Mouse (Mus musculus): ENCODE data around the gene Fibcd1.
A peak's percentile ranks its signal among the peaks of the same experiment; 100 is the strongest.

Fibcd1 gene

GRCm38 (mm10) chr2:31857180-31857579 lies 11.4 kb upstream of the Fibcd1 start:
- DNase-seq (ENCODE audit: low spot score) = no peak

GRCm38 (mm10) chr2:31855991-31856390 lies 10.2 kb upstream of the Fibcd1 start:
- no peak for DNase-seq (ENCODE audit: low spot score)

GRCm38 (mm10) chr2:31850141-31850540 lies 4.3 kb upstream of the Fibcd1 start:
- no peak for DNase-seq (ENCODE audit: low spot score)

GRCm38 (mm10) chr2:31847908-31848307 lies 2.1 kb upstream of the Fibcd1 start:
- DNase-seq (ENCODE audit: low spot score) = no peak

- no peak for DNase-seq (ENCODE audit: low spot score)
Observed at GRCm38 (mm10) chr2:31846692-31847660, 1.2 kb upstream of the Fibcd1 start.

GRCm38 (mm10) chr2:31845512-31845895 lies 301 bp downstream of the Fibcd1 start:
- DNase-seq (ENCODE audit: low spot score) = no peak

- no peak for DNase-seq (ENCODE audit: low spot score)
Observed at GRCm38 (mm10) chr2:31844729-31845136, 1.1 kb downstream of the Fibcd1 start.

- DNase-seq (ENCODE audit: low spot score) = no peak
Observed at GRCm38 (mm10) chr2:31838868-31839267, 6.9 kb downstream of the Fibcd1 start.

- DNase-seq (ENCODE audit: low spot score) = no peak
Observed at GRCm38 (mm10) chr2:31836985-31837384, 8.8 kb downstream of the Fibcd1 start.

GRCm38 (mm10) chr2:31836091-31836490 lies 9.7 kb downstream of the Fibcd1 start:
- no peak for DNase-seq (ENCODE audit: low spot score)

- no peak for DNase-seq (ENCODE audit: low spot score)
Observed at GRCm38 (mm10) chr2:31828311-31828825, 17.4 kb downstream of the Fibcd1 start.

- DNase-seq (ENCODE audit: low spot score) = no peak
Observed at GRCm38 (mm10) chr2:31827877-31828276, 17.9 kb downstream of the Fibcd1 start.

- DNase-seq (ENCODE audit: low spot score) = no peak
Observed at GRCm38 (mm10) chr2:31826094-31827085, 19.4 kb downstream of the Fibcd1 start.

GRCm38 (mm10) chr2:31825469-31825911 lies 20.3 kb downstream of the Fibcd1 start:
- DNase-seq (ENCODE audit: low spot score) = no peak

GRCm38 (mm10) chr2:31823933-31824730 lies 21.7 kb downstream of the Fibcd1 start:
- no peak for DNase-seq (ENCODE audit: low spot score)

- no peak for DNase-seq (ENCODE audit: low spot score)
Observed at GRCm38 (mm10) chr2:31822524-31823371, 23.1 kb downstream of the Fibcd1 start.

GRCm38 (mm10) chr2:31815367-31815766 lies 30.4 kb downstream of the Fibcd1 start:
- DNase-seq (ENCODE audit: low spot score) = peak; percentile 44

- DNase-seq (ENCODE audit: low spot score) = no peak
Observed at GRCm38 (mm10) chr2:31814699-31815098, 31.1 kb downstream of the Fibcd1 start.

- DNase-seq (ENCODE audit: low spot score) = no peak
Observed at GRCm38 (mm10) chr2:31813641-31814040, 32.2 kb downstream of the Fibcd1 start.

All from urinary bladder, postnatal 25 days (tissue).